Mouse (Mus musculus) lung, embryonic 14.5 days (tissue): ENCODE measurements at regions not wholly inside any gene's neighbourhood (a gene's known extent, or its start where the extent isn't known, plus 50 kb on each side); places are given as distances from the start of the nearest gene placed in this dataset.

Experiments
- ATAC-seq: fragments of 200-750 bp; cut with Nextera tagmentation; 2 replicates; pipeline ENCODE4 v1.8.0; 2017; ENCODE audit warnings: mild to moderate bottlenecking, moderate TSS enrichment, moderate library complexity; ENCODE audit not compliant: insufficient read depth
- DNase-seq: peaks from one replicate; pipeline ENCODE4 v3.0.0-alpha.2; 2015
- H3K27ac ChIP-seq: fragments of 300-500 bp; sonication (generic); 2 replicates; pipeline ENCODE4 v1.5.1; 2014; ENCODE audit warnings: low read depth, mild to moderate bottlenecking, moderate library complexity
- H3K27me3 ChIP-seq: fragments of 300-500 bp; sonication (generic); 2 replicates; pipeline ENCODE4 v1.6.1; 2014; ENCODE audit warnings: low read length, control low read depth; ENCODE audit not compliant: insufficient read depth
- H3K36me3 ChIP-seq: fragments of 300-500 bp; sonication (generic); 2 replicates; pipeline ENCODE4 v1.6.1; 2014; ENCODE audit warnings: control low read depth; ENCODE audit not compliant: insufficient read depth
- H3K4me1 ChIP-seq: fragments of 300-500 bp; sonication (generic); 2 replicates; pipeline ENCODE4 v1.6.1; 2014; ENCODE audit warnings: antibody characterized with exemption, control low read depth; ENCODE audit not compliant: insufficient read depth
- H3K4me2 ChIP-seq: fragments of 300-500 bp; sonication (generic); 2 replicates; pipeline ENCODE4 v1.6.1; 2014; ENCODE audit warnings: mild to moderate bottlenecking
- H3K4me3 ChIP-seq: fragments of 300-500 bp; sonication (generic); 2 replicates; pipeline ENCODE4 v1.5.1; 2014; ENCODE audit warnings: low read depth, low read length
- H3K9ac ChIP-seq: fragments of 300-500 bp; sonication (generic); 2 replicates; pipeline ENCODE4 v1.6.1; 2014
- H3K9me3 ChIP-seq: fragments of 300-500 bp; sonication (generic); 2 replicates; pipeline ENCODE4 v1.6.1; 2016; ENCODE audit warnings: low read depth, low read length, control low read depth
- CTCF ChIP-seq: IDR thresholded peaks from 2 replicates; pipeline ENCODE4 v1.5.1; 2016; ENCODE audit warnings: antibody characterized with exemption, low read depth
- WGBS: fragments of 180-500 bp; shearing (Covaris S2); extraction: QIAGEN DNeasy Blood & Tissue Kit; methylation state at CpG from one replicate; pipeline ENCODE4 v1.1.7; 2014; 5-methylcytosine and 5-hydroxymethylcytosine counted together

DNA sequence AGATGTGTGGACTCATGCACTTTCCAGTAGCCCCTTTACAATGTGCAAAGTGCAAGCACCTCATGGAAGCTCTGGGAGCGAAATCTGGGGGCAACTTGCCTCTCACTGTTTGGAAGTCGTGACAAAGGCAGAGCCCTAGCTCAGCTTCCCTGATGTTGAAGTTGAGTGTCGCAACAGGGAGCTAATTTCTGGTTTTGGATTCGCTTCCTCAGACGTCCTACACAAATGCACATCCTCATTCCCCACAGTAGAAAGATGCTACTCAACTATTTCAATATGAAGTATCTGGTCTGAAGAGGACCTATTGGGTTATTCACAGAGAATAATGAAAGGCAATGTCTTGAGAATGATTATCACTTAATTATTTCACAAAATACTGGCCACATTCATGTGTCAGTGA, 331.3 kb downstream of the Adgrl2 start:
- no peak for TF ChIP-seq CTCF
- Histone ChIP-seq H3K9ac (no peak overlapping the region), H3K36me3 (no peaks in the 10 kb centered on the region), H3K4me3 (no peak overlapping the region), H3K9me3 (no peaks in the 10 kb centered on the region), H3K27me3 (no peaks in the 10 kb centered on the region), H3K27ac (no peak overlapping the region), H3K4me2 (no peak overlapping the region), H3K4me1 (no peaks in the 10 kb centered on the region)
- WGBS = 91% methylated on average over 5 of the region's 5 CpGs
- ATAC-seq = no peak
- no peak for DNase-seq

DNA sequence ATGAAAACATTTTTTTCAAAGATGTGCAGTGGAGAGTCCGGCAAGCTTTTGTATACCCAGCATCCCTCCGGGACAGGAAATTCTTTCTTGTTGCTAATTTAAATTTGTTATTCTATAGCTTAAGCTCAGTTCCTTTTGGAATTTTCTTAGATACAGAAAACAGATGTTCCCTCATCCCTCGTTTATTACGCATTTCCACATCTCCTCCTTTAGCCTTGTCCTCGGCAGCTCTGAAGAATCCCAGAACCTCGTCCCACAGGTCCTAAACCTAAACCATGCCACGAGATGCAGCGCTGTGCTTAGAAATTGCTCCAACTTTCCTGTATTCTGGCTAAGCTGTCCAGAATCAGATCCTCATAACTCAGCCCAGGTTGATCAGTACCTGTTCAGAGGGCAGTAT, 332.0 kb downstream of the Adgrl2 start:
- Histone ChIP-seq H3K27ac (no peak overlapping the region), H3K27me3 (no peaks in the 10 kb centered on the region), H3K4me1 (no peaks in the 10 kb centered on the region), H3K9ac (no peak overlapping the region), H3K9me3 (no peaks in the 10 kb centered on the region), H3K4me2 (no peak overlapping the region), H3K4me3 (no peak overlapping the region), H3K36me3 (no peaks in the 10 kb centered on the region)
- 66% methylated on average over 8 of the region's 8 CpGs for WGBS
- DNase-seq (no peak), ATAC-seq (no peak)
- TF ChIP-seq CTCF = no peak

DNA sequence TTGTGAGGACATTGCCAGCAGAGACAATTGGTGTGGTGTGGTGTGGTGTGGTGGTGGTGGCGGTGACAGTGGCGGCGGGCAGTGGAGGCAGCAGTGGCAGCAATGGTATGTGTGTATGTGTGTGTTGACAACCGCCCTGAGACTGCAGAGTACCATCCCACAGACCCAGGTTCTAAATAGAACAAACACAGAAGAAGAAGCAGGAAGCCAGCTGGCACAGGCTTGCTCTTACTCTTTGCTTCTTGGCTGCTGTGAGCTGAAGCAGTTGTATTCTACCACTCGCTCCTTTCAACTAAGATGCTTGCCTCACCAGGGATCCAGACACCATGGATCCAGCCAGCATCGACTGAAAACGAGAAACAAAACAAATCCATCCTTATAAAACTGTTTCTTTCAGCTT, 334.2 kb downstream of the Adgrl2 start:
- Histone ChIP-seq H3K27ac (no peak overlapping the region), H3K4me2 (no peak overlapping the region), H3K9ac (no peak overlapping the region), H3K27me3 (no peaks in the 10 kb centered on the region), H3K9me3 (no peaks in the 10 kb centered on the region), H3K4me3 (no peak overlapping the region), H3K36me3 (no peaks in the 10 kb centered on the region), H3K4me1 (0 out of 2 replicates have a peak, but pooled peaks cover 2% of the 10 kb centered on the region)
- TF ChIP-seq CTCF = no peak
- WGBS = 69% methylated on average over 7 of the region's 7 CpGs
- DNase-seq (peak; percentile 41), ATAC-seq (peak; percentile 28; the same call in 1 of the 2 replicates)

DNA sequence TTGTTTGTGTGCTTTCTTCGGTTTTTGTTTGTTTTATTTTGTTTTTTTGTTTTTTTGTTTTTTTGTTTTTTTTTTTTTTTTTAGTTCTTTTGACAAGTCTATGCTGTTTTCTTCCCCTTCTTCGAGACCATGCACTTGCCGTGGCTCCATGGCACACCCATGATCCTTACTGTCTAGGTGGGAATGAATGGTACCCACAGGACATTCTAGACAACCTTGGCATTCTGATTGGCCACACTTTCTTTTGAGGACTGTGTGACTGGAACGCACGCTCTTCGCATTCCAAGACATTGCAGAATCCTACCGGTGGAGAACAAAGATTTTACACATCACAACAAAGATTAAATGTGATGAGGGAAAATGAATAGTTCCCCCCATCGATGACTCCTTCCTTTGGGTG, 340.1 kb downstream of the Adgrl2 start:
- Histone ChIP-seq H3K4me3 (no peak overlapping the region), H3K27me3 (no peaks in the 10 kb centered on the region), H3K36me3 (no peaks in the 10 kb centered on the region), H3K4me1 (0 out of 2 replicates have a peak, but pooled peaks cover 4% of the 10 kb centered on the region), H3K9me3 (no peaks in the 10 kb centered on the region), H3K4me2 (no peak overlapping the region), H3K27ac (no peak overlapping the region), H3K9ac (no peak overlapping the region)
- no peak for ATAC-seq
- TF ChIP-seq CTCF = no peak
- no peak for DNase-seq
- 67% methylated on average over 8 of the region's 8 CpGs for WGBS

DNA sequence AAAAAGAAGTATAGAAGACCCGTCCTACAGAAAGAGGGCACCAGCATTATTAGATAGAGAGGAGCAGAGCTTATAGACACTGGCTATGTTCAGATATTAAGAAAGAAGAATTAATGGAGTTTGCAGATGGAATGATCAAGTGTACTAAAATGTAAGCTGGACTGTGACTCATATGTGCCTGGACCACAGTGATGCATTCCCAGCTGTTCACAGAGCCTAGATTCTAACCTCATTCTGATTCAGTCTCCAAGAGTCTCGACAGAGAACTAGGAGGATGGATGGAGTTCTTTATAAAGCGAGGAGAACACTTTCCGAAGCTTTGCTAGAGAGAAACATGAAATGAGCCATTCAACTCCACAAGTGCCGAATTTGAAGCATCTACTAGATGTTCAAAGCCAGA, 345.4 kb downstream of the Adgrl2 start:
- H3K27ac ChIP-seq = no peak overlapping the region
- H3K27me3 ChIP-seq = no peaks in the 10 kb centered on the region
- H3K9me3 ChIP-seq = no peaks in the 10 kb centered on the region
- no peak overlapping the region for H3K4me3 ChIP-seq
- H3K4me2 ChIP-seq = no peak overlapping the region
- no peak for ATAC-seq
- no peak for DNase-seq
- 92% methylated on average over 5 of the region's 5 CpGs for WGBS
- H3K4me1 ChIP-seq = peaks cover 5% of the 10 kb centered on the region; the same call in 1 of the 2 replicates
- H3K9ac ChIP-seq = no peak overlapping the region
- no peaks in the 10 kb centered on the region for H3K36me3 ChIP-seq
- TF ChIP-seq CTCF = no peak

DNA sequence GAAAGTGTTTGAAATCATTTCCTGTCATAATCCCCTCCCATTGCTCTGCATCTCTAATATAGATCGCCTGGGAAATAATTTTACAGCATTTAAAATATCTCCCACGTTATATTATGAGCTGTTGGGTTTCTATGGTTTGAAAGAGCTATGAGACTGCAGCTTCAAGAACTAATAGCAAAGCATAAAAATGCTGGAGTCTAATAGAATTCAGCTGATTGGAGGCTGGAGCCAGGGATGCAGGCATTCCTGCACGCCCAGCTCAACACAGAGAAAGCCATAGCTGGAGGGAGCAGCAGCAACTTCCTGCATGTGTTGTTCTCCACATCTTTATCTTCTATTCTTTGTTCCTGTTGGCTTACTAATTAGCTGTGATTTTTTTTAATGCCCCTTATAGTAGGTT, 348.8 kb downstream of the Adgrl2 start:
- no peak overlapping the region for H3K4me2 ChIP-seq
- DNase-seq = peak; percentile 29

DNA sequence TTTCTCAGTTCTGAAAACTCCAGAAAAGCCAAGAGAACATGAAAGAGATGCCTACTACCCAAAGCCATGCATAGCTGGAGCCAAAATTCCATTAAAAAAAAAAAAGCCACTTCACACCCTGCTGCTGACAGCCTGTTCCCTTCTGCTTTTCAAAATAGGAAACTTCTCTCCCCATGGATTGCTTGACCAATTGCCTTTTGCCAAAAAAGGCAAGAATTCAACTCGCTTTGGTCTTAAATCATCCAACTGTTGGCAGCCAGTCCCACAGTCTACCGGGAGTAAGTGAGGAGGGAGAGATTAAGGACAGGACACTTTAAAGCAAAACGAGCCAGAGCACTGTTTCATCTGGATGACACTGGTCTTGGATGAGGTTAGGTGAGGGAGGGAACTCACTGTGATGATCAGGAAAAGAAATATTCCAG, 349.7 kb downstream of the Adgrl2 start:
- Histone ChIP-seq H3K9ac (no peak overlapping the region), H3K27me3 (no peaks in the 10 kb centered on the region), H3K4me3 (no peak overlapping the region), H3K27ac (no peak overlapping the region), H3K4me2 (no peak overlapping the region), H3K36me3 (no peaks in the 10 kb centered on the region), H3K9me3 (no peaks in the 10 kb centered on the region), H3K4me1 (peaks cover 5% of the 10 kb centered on the region; the same call in 1 of the 2 replicates)
- TF ChIP-seq CTCF = no peak
- 26% methylated on average over 3 of the region's 3 CpGs for WGBS
- ATAC-seq (peak; percentile 62; the same call in 1 of the 2 replicates), DNase-seq (peak; percentile 78)

More for the DNA sequence above, 348.8 kb downstream of the Adgrl2 start:
- TF ChIP-seq CTCF = no peak
- Histone ChIP-seq H3K4me3 (no peak overlapping the region), H3K9me3 (no peaks in the 10 kb centered on the region), H3K27ac (no peak overlapping the region), H3K36me3 (no peaks in the 10 kb centered on the region), H3K9ac (no peak overlapping the region), H3K4me1 (peaks cover 5% of the 10 kb centered on the region; the same call in 1 of the 2 replicates), H3K27me3 (no peaks in the 10 kb centered on the region)
- 57% methylated on average over 3 of the region's 3 CpGs for WGBS
- no peak for ATAC-seq

DNA sequence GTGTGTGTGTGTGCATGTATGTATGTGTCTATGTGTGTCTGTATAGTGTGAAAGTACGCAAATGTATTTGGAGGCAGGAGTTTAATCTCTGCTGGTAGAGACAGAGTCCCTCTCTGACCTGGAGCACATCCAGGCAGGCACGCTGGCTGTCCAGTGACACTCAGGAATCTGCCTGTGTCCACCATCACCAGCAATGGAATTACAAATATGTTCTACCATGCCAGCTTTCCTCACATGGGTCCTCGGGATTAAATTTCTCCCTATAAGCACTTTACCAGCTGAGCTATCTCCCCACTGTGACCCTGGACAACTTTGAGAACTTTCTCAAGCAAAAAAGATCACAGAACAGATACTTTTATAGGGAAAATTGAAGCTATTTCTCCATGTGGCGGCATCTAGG, 355.3 kb downstream of the Adgrl2 start:
- Histone ChIP-seq H3K4me2 (no peak overlapping the region), H3K9ac (no peak overlapping the region), H3K4me3 (no peak overlapping the region), H3K27ac (no peak overlapping the region), H3K9me3 (no peaks in the 10 kb centered on the region), H3K27me3 (no peaks in the 10 kb centered on the region), H3K36me3 (no peaks in the 10 kb centered on the region), H3K4me1 (peaks cover 3% of the 10 kb centered on the region; the same call in 1 of the 2 replicates)
- peak; percentile 65 for DNase-seq
- ATAC-seq = peak; percentile 55; the same call in 1 of the 2 replicates
- TF ChIP-seq CTCF = no peak
- 42% methylated on average over 4 of the region's 4 CpGs for WGBS
